Mouse (Mus musculus) erythroblast, adult 5-6 weeks (primary cell): ENCODE data around the gene Ms4a4c. TPM values are rescaled to one million over a fixed set of nuclear protein-coding genes. Genes with fewer than 3 reads are reported as not detected.
"Not testable (repeated sequence)": the region's sequence is repeated elsewhere in the genome, so short reads cannot be mapped to it uniquely, and the experiment has no call there.

Experiments used
- ATAC-seq: replicated peaks from 2 replicates; pipeline ENCODE4 v1.8.0; 2016; ENCODE audit warnings: moderate number of reproducible peaks, mild to moderate bottlenecking, moderate TSS enrichment, inconsistent platforms; ENCODE audit not compliant: poor library complexity, low FRiP score, severe bottlenecking
- total RNA-seq, 2 experiments: library from RNA; stranded (forward) in 1 of 2; stranded (reverse) in 1 of 2; fragments of 150-400 nt in 1 of 2; fragments of 200-764, 138-1000 nt in 1 of 2; gene quantifications; 2 replicates each; pipeline versions ENCODE4 v1.2.3 to v1.2.4; 2015 to 2017; ENCODE audit warnings: low replicate concordance in 2 of 2

The Ms4a4c gene
- total RNA-seq (2015; ENCODE audit: low replicate concordance) (13.0 and 20.8 TPM in 2 replicates), total RNA-seq (2017; ENCODE audit: low replicate concordance) (17.3 and 17.6 TPM in 2 replicates)

DNA sequence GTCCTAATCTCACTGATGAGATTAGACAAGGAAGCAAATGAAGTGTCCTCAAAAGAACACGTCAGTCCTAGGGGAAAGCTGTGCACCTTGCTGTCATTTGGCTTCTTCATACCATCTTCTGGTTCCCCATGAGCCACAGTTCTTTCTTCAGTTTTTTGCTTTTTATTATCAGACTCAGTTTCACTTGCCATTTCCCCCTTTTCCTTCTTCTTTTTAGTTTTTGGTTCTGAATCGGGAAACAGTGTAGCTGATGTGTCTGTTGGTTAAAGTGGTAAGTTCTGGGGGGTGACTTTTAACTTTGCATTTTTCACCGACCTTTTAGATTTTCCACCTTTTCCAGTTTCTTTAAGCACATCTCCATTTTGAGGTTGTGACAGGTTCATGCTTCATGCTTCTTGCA, at the start of gene Ms4a4c:
Gene Ms4a4c (plus strand): TSS at position 244 of the 400 bp plus-strand sequence.
- no peak for ATAC-seq

GRCm38 (mm10) chr19:11355730-11356129, 48.8 kb upstream of the Ms4a4c start:
- no peak for ATAC-seq

DNA sequence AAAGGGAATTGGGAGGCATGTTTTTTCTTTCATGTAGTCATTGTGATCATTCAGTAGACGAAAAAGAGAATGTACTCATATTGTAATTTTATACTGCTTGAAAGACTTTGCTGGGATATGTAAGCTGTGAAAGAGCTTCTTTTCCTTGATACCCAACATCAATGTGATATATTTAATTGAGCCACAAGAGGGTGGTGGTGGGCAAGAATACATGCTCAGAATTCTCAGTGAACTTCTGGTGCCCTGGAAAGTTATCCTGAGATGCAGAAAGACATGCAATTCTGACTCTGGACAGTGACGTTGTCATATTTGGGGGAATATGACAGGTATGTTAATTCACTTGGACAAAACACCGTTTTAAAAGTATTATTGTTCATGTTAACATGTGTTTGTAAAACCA, 44.5 kb upstream of the Ms4a4c start:
- ATAC-seq, result no peak

DNA sequence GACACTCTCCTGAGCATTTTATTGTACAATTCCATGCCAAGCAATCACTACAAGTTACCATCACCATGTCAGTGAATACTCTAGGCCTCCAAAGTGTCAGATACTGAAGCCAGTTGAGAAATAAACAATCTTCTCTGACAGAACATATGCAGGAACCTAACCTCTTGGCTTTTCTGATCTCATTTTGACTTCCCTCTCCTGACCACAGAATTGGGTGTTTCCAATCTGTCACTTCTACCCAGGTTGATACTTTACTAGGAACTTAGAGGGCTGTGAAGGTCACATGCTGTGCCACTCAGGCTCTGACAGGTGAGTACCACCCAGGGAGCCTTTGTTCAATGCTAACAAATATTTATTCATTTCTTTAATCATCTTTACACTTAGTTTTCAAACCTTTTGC, 42.6 kb upstream of the Ms4a4c start:
- no peak for ATAC-seq

DNA sequence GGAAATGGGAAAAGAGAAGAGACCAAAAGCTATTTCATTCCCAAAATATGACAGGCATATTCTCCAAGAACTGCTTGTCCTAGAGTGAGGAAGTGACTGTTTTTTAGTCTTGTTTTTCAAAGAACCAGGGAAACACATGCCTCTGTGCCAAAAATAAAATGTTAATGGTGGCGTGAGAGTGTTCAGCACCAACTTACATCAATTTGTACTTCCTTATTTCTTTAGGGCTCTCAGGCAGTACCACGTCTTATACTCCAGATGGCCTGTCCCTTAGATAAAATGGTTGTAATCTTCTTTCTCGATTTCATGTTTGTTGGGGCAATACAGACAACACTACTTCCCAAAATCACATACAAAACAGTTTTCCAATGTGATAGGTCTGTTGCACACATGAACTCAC, 36.3 kb upstream of the Ms4a4c start:
- no peak for ATAC-seq

DNA sequence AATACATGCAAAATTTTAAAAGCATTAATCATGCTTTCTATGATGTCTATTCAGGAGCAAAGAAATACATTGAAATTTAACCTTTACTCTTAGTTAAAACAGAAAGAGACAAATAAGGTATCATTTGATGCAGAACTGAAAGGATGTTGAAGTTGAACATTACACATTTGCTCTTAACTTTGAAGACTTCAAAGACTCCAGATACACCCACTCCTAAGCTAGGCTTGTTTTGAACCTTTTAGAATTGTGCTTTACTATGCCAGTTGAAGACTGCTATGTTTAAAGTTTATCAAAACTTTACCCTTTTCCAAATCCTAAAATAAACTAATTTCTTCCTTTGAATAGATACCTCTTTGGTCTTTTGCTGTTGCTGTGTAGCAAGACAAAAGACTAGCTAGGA, 33.4 kb upstream of the Ms4a4c start:
- no peak for ATAC-seq

DNA sequence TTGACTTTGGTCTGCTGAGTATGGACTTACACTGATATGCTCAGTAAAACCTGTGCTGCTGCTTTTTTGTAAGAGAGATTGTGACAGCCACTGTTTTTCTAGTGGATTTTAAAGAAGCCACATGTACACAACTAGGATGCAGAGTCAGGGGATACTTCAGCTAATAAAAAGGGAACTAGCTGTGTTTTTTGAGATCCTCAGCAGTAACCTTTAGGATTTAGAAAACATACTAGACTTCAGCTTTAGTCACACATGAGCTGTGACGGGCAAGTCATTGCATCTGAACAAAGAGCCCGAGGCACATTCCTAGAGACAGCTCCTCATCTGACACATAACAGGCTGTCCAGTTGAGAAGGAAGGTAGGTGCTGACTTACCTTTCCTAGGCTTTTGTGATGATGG, 29.3 kb upstream of the Ms4a4c start, which contains the start of gene Ms4a4a:
Gene Ms4a4a (plus strand): TSS at position 251 of the 400 bp plus-strand sequence.
- no peak for ATAC-seq

GRCm38 (mm10) chr19:11376399-11376798, 28.2 kb upstream of the Ms4a4c start:
- no peak for ATAC-seq

DNA sequence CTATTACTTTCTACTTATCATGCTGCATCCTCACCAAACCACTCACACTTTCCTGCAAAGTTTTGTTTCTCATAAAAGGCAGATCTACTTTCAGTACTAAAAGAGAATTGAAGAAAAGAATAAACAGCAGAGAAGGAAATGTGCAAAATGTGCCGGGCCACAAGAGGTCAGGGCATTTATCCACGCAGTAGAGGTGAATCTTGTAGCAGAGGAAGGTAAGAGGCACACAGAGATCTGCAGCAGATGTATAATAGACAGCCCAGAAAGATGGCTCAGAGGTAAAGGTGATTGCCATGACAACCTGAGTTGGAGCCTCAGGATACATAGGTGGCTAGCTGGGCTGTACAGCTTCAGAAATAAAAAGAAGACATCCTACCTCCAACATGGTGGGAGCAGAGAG, 17.5 kb upstream of the Ms4a4c start:
- no peak for ATAC-seq

GRCm38 (mm10) chr19:11387685-11388084, 16.9 kb upstream of the Ms4a4c start:
- no peak for ATAC-seq

DNA sequence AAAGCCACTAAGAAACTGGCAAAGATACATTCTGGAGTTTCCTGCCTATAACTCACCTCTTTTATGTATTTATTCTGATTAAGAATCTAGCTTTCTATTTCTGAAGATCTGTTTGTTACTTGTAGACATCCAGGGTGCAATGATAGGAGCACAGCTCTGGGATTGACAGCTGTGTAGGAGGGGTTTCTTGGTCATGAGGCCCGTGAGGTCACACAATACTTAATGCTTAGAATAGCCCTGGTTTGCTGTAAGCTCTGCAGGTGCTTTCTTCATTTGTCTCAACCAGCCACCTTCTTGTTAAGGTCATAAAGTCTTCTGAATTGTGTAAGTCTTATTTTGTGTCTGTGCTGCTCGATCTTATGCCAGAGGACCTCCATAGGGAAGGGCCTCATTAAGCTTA, 15.6 kb upstream of the Ms4a4c start:
- no peak for ATAC-seq

- no peak for ATAC-seq
Measured at GRCm38 (mm10) chr19:11395769-11396168, 8.8 kb upstream of the Ms4a4c start.

DNA sequence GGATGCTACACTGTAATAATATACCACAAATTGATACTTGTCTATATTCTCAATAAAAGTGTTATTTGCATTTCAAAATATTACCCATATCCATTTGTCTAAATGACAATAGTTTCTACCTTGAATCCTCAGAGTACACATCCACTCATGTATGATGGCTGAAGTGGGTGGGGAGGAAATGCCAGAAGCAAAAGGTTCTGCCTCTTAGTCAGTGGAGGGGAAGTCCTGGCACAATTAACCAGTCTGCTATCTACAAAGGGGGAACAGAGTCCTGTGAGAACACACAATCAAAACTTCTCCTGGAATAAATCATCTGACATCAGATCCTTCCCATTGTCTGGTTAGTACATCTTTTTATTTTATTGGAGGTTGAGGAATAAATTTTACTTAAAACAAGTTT, 2.9 kb downstream of the Ms4a4c start:
- ATAC-seq, result no peak

- ATAC-seq, result no peak
Measured at GRCm38 (mm10) chr19:11408591-11408990, 4.0 kb downstream of the Ms4a4c start.

DNA sequence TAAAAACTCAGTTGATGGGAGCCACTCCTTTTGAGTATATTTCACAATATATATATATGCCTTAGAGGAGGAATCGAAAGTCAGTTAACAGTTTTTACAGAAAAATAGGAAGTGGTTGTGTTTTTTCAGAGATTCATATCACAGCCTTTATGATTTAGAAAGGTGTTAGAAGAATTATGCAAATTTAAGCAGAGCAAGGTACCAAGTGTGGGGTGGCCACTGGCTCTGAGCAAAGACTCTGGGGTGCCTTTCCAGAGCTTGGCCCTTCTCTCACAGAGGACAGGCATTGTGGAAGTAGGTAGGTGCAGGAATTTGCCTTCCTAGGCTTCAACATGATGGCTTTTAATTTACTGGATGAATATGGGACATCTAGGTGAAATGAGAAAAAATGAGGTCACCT, 7.1 kb downstream of the Ms4a4c start:
- ATAC-seq, result no peak

DNA sequence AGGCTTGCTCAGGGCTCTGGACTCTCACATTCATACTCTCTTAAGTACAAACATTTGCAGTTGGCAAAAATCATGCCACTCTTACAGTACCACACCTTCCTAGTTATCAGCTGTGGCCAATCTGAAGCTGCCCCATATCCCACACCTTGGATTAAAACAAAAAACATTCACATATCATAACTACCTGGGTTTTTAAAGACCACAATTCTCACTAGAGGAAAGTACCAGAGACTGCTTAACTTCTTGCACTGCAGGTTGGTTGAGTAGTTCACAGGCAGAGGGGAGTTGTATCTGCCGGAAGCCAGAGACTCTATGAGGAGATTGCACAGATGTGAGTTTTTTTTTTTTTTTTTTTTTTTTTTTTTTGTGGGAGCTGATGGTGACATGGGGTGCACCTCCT, 9.5 kb downstream of the Ms4a4c start:
- no peak for ATAC-seq

GRCm38 (mm10) chr19:11415581-11415980, 11.0 kb downstream of the Ms4a4c start:
- ATAC-seq, result no peak

GRCm38 (mm10) chr19:11418865-11419264, 14.3 kb downstream of the Ms4a4c start:
- ATAC-seq, result not testable (repeated sequence)

GRCm38 (mm10) chr19:11431209-11431608, 26.6 kb downstream of the Ms4a4c start:
- not testable (repeated sequence) for ATAC-seq

DNA sequence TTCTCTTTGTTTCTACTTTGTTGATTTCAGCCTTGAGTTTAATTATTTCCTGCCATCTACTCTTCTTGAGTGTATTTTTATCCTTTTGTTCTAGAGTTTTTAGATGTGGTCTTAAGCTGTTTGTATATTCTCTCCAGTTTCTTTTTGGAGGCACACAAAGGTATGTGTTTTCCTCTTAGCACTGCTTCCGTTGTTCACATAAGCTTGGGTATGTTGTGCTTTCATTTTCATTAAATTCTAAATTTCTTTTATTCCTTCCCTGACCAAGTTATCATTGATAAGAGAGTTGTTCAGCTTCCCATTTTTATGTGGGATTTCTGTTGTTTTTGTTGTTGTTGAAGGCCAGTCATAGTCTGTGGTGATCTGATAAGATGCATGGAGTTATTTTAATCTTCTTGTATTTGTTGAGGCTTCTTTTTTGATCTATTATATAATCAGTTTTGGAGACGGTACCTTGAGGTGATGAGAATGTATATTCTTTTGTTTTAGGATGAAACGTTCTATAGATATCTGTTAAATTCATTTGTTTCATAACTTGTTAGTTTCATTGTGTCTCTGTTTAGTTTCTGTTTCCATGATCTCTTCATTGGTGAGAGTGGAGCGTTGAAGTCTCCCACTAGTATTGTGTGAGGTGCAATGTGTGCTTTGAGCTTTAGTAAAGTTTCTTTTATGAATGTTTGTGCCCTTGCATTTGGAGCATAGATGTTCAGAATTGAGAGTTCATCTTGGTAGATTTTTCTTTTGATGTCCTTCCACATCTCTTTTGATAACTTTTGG, 30.7 kb downstream of the Ms4a4c start:
- no peak for ATAC-seq

DNA sequence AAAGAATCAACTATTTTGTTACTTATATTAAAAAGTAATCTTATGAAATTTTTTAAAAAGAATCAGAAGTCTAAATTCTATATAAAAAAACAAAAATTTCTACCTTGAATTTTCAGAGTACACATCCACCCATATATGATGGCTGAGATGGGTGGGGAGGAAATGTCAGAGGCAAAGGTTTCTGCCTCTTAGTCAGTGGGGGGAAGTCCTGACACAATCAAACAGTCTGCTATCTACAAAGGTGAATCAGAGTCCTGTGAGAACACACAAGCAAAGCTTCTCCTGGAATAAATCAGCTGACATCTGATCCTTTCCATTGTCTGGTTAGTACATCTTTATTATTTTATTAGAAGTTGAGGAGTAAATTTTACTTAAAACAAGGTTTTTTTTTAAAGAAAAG, 38.8 kb downstream of the Ms4a4c start, which contains the start of gene Ms4a4b:
Gene Ms4a4b (plus strand): TSS at position 216 of the 400 bp plus-strand sequence.
- ATAC-seq, result no peak

- ATAC-seq, result no peak
Measured at GRCm38 (mm10) chr19:11443964-11444363, 39.4 kb downstream of the Ms4a4c start.
